Mouse (Mus musculus) cerebellum, adult 9-11 months (tissue): ENCODE measurements at regions not wholly inside any gene's neighbourhood (a gene's known extent, or its start where the extent isn't known, plus 50 kb on each side); places are given as distances from the start of the nearest gene placed in this dataset.

Experiments
- DNase-seq: peaks from one replicate; pipeline ENCODE4 v3.0.0; 2022

GRCm38 (mm10) chr15:34775714-34776113 lies 418.0 kb upstream of the 9430069I07Rik start:
- DNase-seq = no peak

- no peak for DNase-seq
These were observed 394.1 kb upstream of the 9430069I07Rik start for GRCm38 (mm10) chr15:34751746-34752145.

- DNase-seq = no peak
These were observed 393.3 kb upstream of the 9430069I07Rik start for GRCm38 (mm10) chr15:34751021-34751420.

GRCm38 (mm10) chr15:34747111-34747510 lies 389.4 kb upstream of the 9430069I07Rik start:
- no peak for DNase-seq

DNA sequence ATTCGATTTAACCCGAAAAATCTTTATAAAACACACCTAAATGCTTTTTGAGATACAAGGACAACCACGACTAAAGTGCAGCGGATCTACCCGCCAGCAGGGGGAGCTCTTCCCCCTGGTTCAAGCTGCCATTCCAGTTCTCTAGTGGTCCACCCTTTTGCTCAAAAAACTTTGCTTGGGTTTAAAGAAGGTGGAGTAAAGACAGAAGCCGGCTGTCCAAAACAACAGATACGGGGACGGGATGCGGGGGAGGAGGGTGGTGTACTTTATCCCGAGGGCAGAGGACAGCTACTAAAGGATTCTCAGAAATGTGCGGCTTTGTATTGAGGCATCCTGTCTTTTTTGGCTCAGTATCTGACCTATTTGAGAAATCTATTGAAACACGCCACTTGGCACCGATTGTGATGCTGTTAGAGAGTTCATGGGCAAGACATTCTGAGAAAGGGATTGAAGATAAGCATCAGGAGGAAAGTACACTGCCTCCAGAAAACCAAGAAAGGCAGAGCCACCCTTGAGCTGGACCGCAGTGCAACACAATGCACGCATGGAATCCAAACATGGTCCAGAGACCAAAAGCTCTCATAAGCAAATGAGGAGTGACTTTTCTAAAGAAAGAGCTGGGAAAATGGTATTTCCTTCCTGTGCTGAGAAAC lies 385.6 kb upstream of the 9430069I07Rik start:
- peak; percentile 30 for DNase-seq

GRCm38 (mm10) chr15:34741488-34741887 lies 383.8 kb upstream of the 9430069I07Rik start:
- no peak for DNase-seq
